Mouse (Mus musculus): Measurements from ENCODE around the gene Cpvl. TPM values are rescaled to one million over a fixed set of nuclear protein-coding genes. Genes with fewer than 3 reads are reported as not detected.

The Cpvl gene
- total and polyA plus RNA-seq, 3 experiments: not detected

- no peaks in the 10 kb centered on the region for H3K9me3 ChIP-seq (replicated peaks; ENCODE audit: low read length)
- H3K9ac ChIP-seq (ENCODE audit: insufficient read depth, low read depth): no peak overlapping the region
- H3K4me3 ChIP-seq (replicated peaks in 1 of 3; ENCODE audit: low read depth in 2 of 3, low read length in 2 of 3, poor library complexity in 1 of 3): no peak overlapping the region
- peaks cover 0 to 19% of the 10 kb centered on the region in 2 experiments; a peak in 1 of 4 replicates for H3K4me1 ChIP-seq (ENCODE audit: control insufficient read depth in 1 of 2, insufficient read depth in 2 of 2)
- TF ChIP-seq CHD2 (IDR thresholded peaks at IDR 0.05; ENCODE audit: low read length): no peak
- TF ChIP-seq ZNF384 (IDR thresholded peaks at IDR 0.05; ENCODE audit: low read depth, low read length): no peak
- no peak for TF ChIP-seq USF2 (conservative IDR thresholded peaks at IDR 0.05; ENCODE audit: low read depth, low read length)
- no peak for TF ChIP-seq PAX5 (IDR thresholded peaks at IDR 0.05; ENCODE audit: low read length)
- TF ChIP-seq ZC3H11A (IDR thresholded peaks at IDR 0.05; ENCODE audit: low read depth, low read length): no peak
- no peak for TF ChIP-seq ELF1 (IDR thresholded peaks at IDR 0.05; ENCODE audit: low read depth, low read length)
- TF ChIP-seq CHD1 (IDR thresholded peaks at IDR 0.05; ENCODE audit: low read depth, low read length): no peak
- TF ChIP-seq GABPA (IDR thresholded peaks at IDR 0.05; ENCODE audit: insufficient replicate concordance, low read depth, low read length): no peak
- no peak for TF ChIP-seq JUN (IDR thresholded peaks at IDR 0.05; ENCODE audit: insufficient read depth, low read depth, low read length)
- TF ChIP-seq ETS1 (conservative IDR thresholded peaks at IDR 0.05; ENCODE audit: low read depth, low read length): no peak
- no peaks in the 10 kb centered on the region for H3K79me2 ChIP-seq (replicated peaks; ENCODE audit: control insufficient read depth, extremely low read depth, insufficient read depth, poor library complexity, severe bottlenecking)
- H3K27ac ChIP-seq (ENCODE audit: insufficient read depth, low read depth): no peak overlapping the region
- dilution Hi-C loops (cut with MboI; ENCODE audit: extremely low pct_ligation_motif_present, extremely low pct_unique_long_range_greater_than_20kb, low sequenced_read_pairs): no loop called here
- no peak overlapping the region for H3K4me2 ChIP-seq (ENCODE audit: insufficient read depth, low read depth, poor library complexity, severe bottlenecking)
- DNase-seq (ENCODE audit: extremely low read depth): no peak
- H3K36me3 ChIP-seq (replicated peaks in 1 of 2; ENCODE audit: control insufficient read depth in 1 of 2, insufficient read depth in 1 of 2, low read length in 1 of 2): no peaks in the 10 kb centered on the region
- in situ Hi-C loops (cut with MboI; ENCODE audit: low pct_ligation_motif_present, low pct_unique_long_range_greater_than_20kb, low sequenced_read_pairs): no loop called here
- H3K27me3 ChIP-seq (replicated peaks): no peaks in the 10 kb centered on the region
These were observed 72.9 kb downstream of the Cpvl start for GRCm38 (mm10) chr6:53905576-53905975.

- Histone ChIP-seq H3K27ac (ENCODE audit: insufficient read depth, low read depth) (no peak overlapping the region), H3K9ac (ENCODE audit: insufficient read depth, low read depth) (no peak overlapping the region), H3K36me3 (replicated peaks in 1 of 2; ENCODE audit: control insufficient read depth in 1 of 2, insufficient read depth in 1 of 2, low read length in 1 of 2) (no peaks in the 10 kb centered on the region), H3K9me3 (replicated peaks; ENCODE audit: low read length) (no peaks in the 10 kb centered on the region), H3K27me3 (replicated peaks) (no peaks in the 10 kb centered on the region), H3K4me1 (ENCODE audit: control insufficient read depth in 1 of 2, insufficient read depth in 2 of 2) (peaks cover 0 to 19% of the 10 kb centered on the region in 2 experiments; a peak in 1 of 4 replicates), H3K4me3 (replicated peaks in 1 of 3; ENCODE audit: low read depth in 2 of 3, low read length in 2 of 3, poor library complexity in 1 of 3) (no peak overlapping the region), H3K79me2 (replicated peaks; ENCODE audit: control insufficient read depth, extremely low read depth, insufficient read depth, poor library complexity, severe bottlenecking) (no peaks in the 10 kb centered on the region), H3K4me2 (ENCODE audit: insufficient read depth, low read depth, poor library complexity, severe bottlenecking) (no peak overlapping the region)
- in situ Hi-C loops (cut with MboI; ENCODE audit: low pct_ligation_motif_present, low pct_unique_long_range_greater_than_20kb, low sequenced_read_pairs) (no loop called here), dilution Hi-C loops (cut with MboI; ENCODE audit: extremely low pct_ligation_motif_present, extremely low pct_unique_long_range_greater_than_20kb, low sequenced_read_pairs) (no loop called here)
- DNase-seq (ENCODE audit: extremely low read depth): no peak
- TF ChIP-seq MEF2A (IDR thresholded peaks at IDR 0.05; ENCODE audit: borderline replicate concordance, low read depth, low read length) (no peak), USF2 (conservative IDR thresholded peaks at IDR 0.05; ENCODE audit: low read depth, low read length) (no peak), POLR2A (IDR thresholded peaks at IDR 0.05; ENCODE audit: low read depth, low read length) (no peak), ELF1 (IDR thresholded peaks at IDR 0.05; ENCODE audit: low read depth, low read length) (no peak), NRF1 (IDR thresholded peaks at IDR 0.05; ENCODE audit: low read depth, low read length) (no peak), CHD2 (IDR thresholded peaks at IDR 0.05; ENCODE audit: low read length) (no peak), JUN (IDR thresholded peaks at IDR 0.05; ENCODE audit: insufficient read depth, low read depth, low read length) (no peak), MAX (IDR thresholded peaks at IDR 0.05; ENCODE audit: low read length) (no peak), JUND (conservative IDR thresholded peaks at IDR 0.05; ENCODE audit: low read depth, low read length) (no peak)
These were observed 73.6 kb downstream of the Cpvl start for GRCm38 (mm10) chr6:53904703-53905395.

All from CH12.LX (cell line).